Mouse (Mus musculus): ENCODE results near the gene Lgmn.

DNA sequence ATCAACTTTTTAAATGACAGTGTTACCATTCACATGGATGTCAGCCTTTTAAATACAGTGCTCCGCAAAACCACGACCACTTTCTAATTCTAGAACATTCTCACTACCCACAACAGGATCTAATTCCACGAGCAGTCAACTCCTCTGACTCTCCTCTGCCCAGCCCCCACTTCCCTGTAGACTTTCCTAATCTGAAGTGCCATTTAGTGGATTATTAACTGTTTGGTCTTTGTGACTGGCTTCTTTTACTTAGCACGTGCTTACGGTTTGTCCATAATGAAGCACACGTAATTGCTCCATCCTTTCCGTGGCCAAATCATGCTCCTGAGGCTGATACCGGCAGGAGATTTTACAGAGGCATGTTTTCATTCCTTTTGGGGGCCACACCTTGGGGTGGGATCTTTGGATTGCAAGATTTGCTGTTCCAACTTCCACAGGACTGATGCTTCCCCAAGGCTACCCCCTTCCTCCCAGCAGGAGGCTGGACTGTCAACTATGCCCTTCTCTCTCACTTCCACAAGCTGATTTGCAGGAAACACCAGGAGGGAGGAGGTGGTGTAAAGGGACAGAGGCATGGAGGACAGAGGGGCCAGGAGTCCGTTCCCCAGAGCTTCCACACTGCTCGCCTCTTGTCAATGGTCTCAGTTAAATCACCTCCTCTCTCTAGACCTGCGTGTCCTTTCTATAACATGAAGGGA lies 16.8 kb downstream of the Lgmn start:
- TF ChIP-seq CTCF (IDR thresholded peaks at IDR 0.05; ENCODE audit: extremely low read depth, insufficient read length, insufficient replicate concordance, low read depth, low read length) (no peak), POLR2A (IDR thresholded peaks at IDR 0.05; ENCODE audit: low read depth, low read length) (no peak)
